Mouse (Mus musculus): ENCODE measurements at regions not wholly inside any gene's neighbourhood (a gene's known extent, or its start where the extent isn't known, plus 50 kb on each side); places are given as distances from the start of the nearest gene placed in this dataset.
A peak's percentile ranks its signal among the peaks of the same experiment; 100 is the strongest.

DNA sequence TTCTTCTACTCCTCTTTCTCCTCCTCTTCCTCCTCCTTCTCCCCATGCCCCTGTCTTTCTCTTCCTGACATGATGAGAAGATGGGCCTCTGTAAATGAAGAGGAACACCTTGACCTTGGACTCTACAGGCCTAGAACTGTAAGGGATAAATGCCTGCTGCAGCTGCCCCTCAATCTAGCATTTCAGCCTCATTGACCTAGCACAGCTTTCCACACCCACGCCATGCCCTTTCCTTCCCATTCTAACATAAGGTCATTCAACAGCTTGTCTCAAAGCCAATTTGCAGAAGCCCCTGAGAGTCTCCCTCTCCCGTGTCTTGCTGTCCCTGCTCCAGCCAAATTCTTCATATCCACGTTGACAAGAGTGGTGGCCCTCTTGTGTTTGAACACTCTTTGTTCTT lies 63.8 kb upstream of the Dscam start:
- no peak for DNase-seq (ENCODE audit: low spot score in 2 of 2)

DNA sequence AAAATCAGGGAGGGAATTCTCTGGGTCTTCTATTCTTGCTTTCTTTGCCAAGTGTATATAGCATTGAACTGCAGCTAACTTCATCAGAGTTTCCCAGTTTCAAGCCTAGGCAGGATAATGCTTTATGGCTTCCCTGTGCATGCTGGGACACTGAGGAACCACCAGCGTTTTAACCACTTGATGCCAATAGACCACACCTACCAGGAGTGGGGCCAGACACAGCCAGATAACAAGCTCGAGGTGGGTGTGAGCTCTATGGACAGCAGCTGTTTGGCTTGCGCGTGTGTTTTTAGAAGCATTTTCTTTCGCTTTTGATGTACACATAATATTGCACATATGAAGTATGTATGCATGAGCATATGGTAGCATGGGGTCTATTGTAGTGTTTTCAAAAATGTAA lies 69.1 kb upstream of the Dscam start:
- no peak for DNase-seq (ENCODE audit: low spot score in 2 of 2)

DNA sequence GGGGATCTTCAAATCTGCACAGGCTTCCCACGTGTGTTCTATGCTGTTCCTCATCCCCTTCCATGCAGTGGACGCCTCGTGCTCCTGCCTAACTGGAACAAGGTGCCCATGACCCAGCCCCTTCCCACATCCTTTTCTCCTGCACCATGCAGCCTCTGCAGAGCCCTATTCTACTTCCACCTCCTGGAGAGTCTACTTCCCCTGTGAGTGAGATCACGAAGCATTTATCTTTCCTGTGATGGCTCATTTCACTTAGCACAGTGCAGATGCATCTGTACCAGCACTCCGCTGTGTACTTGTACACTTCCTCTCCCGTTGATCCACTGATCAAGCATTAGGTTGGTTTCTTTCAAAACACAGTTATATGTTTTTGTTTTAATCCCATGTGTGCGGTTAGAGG lies 69.5 kb upstream of the Dscam start:
- DNase-seq (ENCODE audit: low spot score in 2 of 2): no peak

DNA sequence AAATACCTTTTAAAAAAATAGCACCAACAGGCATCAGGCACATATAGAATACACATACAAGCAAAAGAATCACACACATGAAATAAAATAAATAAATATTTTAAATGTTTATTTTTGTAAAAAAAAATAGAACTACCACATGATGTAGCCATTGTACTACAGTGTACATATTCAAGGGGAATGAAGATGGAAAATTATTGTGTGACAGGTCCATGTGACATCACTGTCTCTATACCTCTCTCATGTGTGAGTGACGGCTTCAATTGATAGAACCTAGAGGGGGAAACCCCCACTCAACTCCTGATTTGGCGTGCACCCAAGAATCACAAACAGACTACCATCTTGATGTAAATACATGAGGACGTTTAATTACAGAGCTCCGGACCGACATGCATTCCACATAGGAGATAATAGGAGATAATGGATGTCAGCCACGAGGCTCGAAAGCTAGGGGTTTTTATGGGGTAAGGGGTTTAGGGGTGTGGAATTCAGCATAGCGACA lies 70.4 kb upstream of the Dscam start:
- no peak for DNase-seq (ENCODE audit: low spot score in 2 of 2)

DNA sequence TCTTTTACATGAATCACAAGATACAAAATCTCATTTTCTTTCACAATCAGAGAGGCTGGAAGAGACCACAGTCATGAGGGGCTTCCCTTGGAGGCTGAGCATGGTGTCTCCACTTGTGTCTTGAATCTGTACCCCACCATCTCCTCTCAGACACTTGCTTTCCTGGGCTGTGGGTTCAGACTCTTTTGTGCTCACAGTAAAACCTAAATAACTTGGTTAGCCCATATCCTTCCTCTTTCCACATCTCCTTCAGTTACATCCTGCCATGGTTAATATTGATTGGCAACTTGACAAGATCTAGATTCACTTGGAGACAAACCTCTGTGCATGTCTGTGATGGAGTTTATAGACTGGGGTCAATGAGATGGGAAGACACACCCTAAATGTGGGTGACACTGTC lies 71.1 kb upstream of the Dscam start:
- DNase-seq (ENCODE audit: low spot score in 2 of 2): no peak

DNA sequence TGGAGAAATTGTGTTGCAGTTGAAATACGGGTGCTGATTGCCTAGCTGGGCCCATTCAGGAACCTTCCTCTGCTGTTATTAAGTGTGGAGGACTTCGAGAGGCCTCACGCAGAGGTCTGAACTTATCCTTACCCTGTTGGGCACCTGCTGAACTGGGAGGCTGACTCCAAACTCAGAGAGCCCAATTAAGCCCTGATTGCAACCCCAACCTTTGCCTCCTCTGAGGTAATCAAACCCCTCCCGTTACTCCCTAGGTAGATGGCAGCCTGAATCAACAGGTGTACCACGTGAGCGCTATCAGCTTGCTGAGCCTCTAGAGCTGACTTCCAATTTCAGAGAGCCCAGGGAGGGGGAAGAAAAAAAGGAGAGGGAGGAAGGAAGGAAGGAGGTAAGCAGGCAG lies 79.9 kb upstream of the Dscam start:
- no peak for DNase-seq (ENCODE audit: low spot score in 2 of 2)

DNA sequence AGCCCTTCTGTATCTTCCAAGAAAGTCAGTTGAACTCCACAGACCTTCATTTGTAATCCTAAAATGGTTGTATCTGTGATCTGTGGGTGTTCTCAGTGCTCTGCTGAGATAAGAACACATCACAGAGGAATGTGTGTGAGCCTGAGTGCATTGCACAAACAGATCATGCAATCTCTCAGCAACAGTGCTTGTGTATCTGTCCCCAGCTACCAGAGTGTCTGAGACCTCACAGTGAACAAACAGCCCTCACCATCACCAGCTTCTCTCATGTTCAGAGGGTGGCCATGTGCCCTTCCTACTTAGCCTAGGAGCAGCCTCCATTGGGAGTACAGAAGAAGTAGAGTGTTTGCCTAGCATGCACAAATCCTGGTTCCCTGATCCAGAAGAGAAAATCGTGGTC lies 82.0 kb upstream of the Dscam start:
- no peak for DNase-seq (ENCODE audit: low spot score in 2 of 2)

DNA sequence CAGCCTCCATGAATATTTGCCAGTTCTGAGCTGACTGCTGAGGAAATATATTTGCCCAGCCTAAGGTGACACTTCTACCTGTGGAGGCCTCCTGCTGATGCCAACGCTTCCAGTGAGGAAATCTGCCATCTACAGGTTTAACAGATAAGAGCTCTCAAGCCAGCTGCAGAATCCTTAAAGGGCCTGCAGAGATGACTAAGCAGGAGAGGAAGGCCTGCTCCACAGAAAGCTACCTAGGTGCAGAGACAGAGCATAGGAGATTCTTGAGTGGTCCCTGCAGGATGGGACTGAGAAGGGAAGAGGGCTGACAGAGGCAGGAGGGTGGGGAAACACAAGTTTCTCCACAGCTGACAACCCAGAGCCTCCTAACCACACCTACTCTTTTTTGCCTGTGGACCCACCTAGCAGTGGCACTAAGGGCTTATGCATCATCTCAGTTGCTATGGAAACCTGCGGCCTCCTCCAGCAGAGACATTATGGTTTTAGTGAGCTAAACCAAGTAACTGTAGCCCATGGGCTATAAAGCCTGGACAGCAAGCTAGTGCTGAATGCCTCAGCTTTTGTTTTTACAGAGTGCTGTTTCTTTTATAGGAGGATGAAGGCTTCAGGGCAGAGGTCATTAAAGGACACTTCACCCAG lies 82.6 kb upstream of the Dscam start:
- DNase-seq (ENCODE audit: low spot score in 2 of 2): peak; percentile 9 to 41

DNA sequence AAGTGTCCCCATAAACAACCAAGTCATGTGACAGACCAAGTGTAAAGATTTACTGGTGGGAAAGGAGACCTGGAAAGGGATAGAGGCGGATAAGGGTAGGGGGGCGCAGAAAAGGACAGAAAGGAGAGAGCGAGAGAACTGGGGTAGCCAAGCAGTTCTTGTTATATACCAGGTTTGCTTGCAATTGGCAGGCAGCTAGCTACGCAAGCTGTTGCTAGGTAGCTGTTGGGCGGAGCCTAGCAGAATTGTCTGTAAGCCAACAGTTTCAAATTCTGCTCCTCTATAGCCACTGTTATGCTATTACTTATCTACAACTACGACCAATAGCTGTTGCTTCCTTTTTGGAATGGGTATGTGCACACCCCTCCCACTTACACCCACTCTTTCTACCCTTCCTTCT lies 88.3 kb upstream of the Dscam start:
- DNase-seq (ENCODE audit: low spot score in 2 of 2): no peak

DNA sequence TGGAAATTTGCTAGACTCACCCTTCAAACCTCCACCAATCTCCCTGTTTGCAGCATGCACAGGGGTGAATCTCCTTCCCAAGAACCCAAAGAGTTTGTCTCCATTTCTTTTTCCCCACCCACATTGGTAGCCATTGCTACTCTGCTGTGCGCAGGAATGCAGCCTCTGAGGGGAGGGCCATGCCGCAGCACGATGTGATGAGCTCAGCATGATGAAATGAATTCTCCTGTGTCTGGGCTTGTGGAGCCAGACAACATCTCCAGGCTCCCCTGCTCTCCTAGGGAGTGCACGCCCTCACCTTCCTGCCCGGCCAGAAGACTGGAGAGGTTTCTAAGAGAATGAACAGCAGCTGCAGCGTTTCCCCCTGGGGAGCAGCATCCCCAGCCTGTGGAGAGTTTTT lies 92.9 kb upstream of the Dscam start:
- no peak for DNase-seq (ENCODE audit: low spot score in 2 of 2)

DNA sequence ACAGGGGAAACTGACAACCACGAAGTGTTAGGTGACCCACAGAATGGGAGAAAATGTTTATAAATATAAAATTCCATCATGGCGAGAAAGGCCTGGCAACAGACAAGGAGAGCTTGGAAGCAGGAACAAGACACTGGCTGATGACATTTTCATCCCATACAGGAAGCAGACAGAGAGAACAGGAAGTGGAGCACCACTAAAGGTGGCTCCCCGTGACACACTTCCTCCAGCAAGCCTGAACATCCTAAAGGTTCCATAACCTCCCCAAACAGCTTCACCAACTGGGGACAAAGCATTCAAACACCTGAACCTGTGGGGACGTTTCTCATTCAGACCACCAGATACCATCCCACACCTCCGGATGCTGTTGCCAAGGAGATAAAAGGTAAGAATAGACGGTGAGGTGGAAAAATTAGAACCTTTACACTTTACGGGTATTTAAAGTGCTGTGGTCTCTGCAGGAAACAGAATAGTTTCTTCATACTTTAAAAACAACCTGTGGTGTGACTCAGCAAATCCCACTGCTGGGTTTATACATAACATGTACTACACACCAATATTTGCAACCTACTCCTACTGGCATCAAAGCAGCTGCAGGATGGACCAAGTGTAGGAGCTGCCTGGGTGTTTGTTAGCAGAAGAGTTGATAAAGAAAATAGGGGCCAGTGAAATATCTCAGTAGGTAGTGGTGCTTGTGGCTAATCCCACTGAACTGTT lies 86.0 kb upstream of the Bace2 start:
- no peak for DNase-seq (ENCODE audit: low spot score in 2 of 2)

DNA sequence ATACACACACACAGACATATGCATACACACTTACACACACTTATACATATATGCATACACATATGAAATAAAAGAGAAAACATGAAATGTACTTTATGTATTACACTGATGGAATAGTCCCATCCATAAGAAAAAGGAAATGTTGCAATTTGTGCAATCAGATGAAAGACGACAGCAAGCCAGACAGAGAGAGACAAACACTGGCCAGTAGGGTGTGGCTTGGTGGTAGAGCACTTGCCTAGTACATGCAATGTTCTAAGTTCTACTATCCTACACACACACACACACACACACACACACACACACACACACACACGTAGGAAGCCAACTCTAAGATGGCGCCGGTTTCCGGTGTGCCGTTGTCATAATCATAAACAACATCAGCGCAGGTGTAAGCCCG lies 85.3 kb upstream of the Bace2 start:
- DNase-seq (ENCODE audit: low spot score in 2 of 2): no peak

DNA sequence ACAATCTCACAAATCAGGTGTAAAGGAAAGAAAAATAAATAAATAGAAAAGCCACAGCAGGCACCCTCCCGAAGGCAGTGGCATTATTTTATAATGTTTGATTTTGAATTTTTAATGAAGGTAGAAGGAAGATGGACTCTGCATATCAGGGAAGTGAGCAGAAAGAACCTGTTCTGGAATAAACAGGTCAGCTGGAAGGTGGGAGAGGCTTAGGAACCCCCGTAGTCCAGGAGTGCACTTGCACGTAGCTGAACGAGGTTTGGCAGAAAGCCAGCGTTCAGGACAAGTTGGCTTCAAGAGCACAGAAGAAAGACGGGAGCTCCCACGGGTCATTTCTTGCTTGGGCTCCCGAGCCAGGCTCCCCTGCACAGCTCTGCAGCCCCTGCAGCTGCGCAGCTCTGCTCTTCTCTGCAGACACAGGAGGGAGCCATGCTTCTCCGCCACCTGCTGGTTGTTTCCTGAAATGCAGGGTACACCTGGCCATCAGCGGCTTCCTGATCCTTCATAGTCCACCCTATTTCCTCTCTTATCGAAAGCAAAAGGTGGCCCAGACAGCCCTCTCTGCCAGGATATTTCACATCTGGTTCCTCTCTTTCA lies 84.4 kb upstream of the Bace2 start:
- peak; percentile 55 to 75 for DNase-seq (ENCODE audit: low spot score in 2 of 2)

DNA sequence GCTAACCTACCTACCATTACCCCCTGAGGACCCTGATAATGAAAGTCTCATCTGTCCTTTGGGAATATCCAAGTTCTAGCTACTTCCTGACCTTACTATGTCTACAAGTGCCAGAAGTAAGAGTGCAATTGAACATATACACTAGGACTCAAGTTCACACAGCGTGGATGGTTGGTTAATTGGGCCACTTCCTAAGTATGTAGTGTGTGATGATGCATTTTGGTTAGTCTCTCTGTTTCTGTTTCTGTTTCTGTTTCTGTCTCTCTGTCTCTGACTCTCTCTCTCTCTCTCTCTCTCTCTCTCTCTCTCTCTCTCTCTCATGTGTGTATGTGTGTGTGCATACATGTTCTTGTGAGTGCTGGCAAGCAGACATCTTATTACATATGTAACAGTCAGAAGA lies 77.6 kb upstream of the Bace2 start:
- no peak for DNase-seq (ENCODE audit: low spot score in 2 of 2)

DNA sequence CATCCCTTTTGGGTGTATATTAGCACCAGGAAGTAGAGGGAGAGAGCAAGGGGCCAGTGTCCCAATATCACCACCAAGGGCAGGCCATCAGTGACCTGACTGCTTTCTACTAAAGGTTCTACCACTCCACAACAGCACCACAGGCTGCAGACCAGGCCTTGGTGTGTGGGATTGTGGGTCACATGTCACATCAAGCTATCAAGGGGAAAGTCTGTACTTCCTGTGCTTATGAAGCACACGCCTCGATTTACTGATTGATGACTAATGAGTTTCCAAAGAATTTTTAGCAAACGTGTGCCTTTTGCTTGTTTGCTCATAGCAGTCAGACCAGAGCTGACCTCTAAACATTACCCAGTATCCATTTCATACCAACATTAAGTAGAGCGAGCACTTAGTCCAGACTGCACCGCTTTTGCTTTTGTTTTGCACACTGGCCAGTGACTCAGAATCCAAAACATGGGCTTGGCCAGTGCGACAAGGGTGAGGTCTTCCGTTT lies 74.9 kb upstream of the Bace2 start:
- DNase-seq (ENCODE audit: low spot score in 2 of 2): no peak

DNA sequence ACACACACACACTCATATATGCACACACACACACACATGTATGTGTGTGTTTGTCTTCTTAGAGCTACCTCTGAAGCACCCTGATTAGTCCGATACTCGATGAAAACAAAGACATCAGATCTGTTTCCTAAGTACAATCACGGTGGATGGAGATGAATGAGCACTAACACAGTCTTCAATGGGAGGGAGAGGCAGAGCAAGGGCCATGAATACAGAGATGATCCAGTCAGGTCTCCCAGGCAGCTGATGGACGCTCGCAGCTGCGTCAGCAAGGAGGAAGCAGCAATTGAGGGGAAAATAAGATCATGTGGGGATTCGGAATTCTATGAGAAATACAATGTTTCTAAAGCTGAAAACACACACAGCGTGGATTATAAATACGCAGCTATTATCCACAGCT lies 73.6 kb upstream of the Bace2 start:
- DNase-seq (ENCODE audit: low spot score in 2 of 2): no peak

DNA sequence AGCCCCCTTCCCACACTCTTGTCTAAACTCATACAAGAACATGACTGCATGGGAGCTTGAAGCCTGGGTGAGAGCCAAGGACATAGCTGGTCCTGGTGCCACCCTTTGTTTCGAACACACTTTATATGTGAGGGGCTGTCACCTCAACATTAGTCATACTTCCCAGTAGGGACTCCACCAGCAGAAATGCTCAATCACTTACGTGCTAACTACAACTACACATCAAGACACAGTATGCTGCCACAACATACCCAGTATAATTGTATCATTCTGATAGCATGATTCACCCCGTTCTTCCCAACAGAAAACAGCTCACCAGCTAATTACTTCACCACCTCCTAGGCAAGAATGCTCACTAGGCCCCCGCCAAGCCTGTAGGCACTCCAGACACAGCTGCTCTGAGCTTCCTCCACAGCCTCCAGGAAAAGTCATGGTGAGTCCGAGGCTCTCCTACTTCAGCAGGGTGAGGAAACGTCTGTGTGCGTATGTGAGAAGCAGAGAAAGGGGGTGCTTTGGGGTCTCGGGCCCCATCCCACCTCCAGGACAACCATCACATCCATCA lies 70.6 kb upstream of the Bace2 start:
- peak in 1 of 2 experiments; percentile 69 for DNase-seq (ENCODE audit: low spot score in 2 of 2)

DNA sequence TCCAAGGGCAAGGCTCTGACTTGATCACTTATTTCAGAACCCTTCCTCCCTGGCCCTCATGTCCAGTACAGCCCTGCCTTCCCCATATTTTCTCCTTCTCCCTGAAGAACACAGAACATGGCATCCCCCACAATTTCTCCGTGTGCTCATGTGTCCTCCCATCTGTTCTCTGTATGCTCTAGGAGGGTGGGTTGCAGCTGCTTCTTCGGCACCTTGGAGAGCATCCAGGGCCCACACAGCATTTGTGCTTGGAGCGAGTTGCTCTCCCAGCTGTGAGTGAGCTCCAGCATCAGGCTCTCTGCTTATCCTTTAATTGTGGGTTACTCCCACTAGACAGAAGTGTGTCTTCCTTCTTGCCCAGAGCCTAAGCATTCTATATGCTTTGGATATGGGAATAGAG lies 69.8 kb upstream of the Bace2 start:
- peak in 1 of 2 experiments; percentile 80 for DNase-seq (ENCODE audit: low spot score in 2 of 2)

DNA sequence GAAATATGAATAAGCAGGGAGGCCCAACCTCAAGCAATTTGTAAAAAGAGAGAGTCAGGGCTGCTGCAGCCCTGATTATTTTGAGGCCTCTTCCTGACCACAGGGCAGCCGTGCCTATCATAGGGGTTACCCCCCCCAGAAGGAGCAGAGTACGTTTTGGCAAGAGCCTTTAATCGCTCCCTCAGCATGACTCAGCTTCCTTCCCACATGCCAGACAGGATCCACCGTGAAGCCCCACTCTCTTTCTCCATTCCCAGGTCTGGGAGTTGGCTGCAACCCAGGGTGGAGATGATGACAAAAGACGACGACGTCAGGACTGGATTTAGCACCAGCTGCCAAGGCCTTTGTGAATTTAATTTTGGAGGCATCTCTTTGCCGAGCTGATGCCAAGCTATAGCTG lies 67.9 kb upstream of the Bace2 start:
- DNase-seq (ENCODE audit: low spot score in 2 of 2): peak in 1 of 2 experiments; percentile 77

DNA sequence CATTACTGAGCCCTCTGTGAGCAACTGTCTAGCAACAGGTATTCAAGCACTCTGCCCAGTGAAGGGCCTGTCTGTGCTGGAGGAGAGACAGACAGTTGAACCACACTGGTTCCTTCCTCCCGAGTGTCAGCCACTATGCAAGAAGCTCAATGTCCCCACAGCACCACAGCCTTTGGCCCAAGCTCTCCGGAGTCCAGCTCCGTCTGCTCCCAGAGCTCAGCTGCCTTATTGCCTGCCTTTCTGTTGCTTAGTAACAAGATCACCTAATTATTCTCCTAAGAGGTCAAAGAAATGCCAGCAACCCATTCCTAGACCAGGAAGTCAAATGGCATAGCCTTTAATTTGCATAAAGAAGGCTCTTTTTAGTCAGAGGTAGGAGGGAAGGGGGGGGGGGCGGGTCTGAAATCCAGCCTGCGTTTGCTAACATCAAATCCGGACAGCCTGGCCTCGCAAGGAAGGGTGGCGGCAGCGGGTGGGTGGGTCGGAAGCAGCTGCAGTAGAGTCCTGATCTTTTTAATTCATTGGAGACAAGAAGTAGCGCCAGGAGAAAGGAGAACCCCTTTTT lies 64.0 kb upstream of the Bace2 start:
- no peak for DNase-seq (ENCODE audit: low spot score in 2 of 2)

DNA sequence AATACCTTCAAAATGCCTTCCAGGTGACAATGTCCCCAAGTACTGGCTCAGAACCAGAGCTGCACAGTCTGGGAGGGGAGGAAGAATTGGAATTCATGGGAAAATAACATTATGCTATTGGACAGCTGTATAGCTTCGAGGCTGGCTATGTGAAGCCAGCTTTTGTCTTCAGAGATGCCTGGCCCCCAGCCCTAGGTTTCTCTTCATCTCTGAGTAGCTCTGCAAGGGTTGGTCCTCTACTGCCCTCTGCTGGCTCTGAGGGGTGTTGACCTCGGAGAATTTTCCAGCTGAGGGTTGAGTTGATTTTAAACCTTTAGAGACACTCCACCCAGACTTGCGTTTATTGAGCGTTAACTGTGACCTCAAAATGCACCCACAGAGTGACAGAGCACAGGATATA lies 63.3 kb upstream of the Bace2 start:
- DNase-seq (ENCODE audit: low spot score in 2 of 2): peak; percentile 37 to 60

DNA sequence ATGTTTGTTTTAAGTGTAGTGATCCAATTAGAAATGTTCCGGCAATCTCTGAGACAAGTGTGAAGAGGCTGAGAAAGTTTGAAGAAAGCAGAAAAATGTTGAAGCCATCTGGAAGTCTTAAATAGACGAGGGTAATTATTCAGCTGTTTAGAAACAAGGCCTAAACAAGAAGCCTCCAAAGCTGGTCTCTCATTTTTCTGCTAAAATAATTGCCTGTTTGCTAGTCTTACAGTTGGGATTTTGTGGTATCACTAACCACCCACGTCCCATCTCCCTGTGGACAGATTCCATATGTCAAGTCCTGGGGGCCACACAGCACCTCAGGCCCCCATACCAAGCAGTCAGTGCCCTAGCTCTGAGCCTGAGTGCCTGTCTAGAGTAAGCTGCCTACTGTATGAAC lies 59.4 kb upstream of the Bace2 start:
- no peak for DNase-seq (ENCODE audit: low spot score in 2 of 2)
